In the genomic region with DNA sequence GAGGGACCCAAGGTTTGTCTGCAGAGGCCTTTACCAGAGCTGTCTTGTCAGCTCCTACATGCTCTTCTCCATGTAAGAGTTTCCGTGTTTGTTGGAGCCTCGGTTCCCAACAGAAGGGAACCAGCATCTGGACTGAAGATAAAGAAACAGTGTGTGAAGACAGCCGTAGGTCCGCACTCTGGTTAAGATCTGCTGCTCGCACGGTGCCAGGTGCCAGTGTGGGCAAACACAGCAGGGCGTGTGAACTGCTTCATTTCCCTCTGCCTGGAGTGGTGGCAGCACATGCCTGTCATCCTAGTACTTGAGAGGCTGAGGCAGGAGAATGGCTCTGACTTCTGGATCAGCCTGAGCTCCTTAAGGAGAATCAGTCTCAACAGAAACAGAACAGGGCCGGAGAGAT, we compare ENCODE assay signal across 20 mouse cellular contexts. TPM values are rescaled to one million over a fixed set of nuclear protein-coding genes. Genes with fewer than 3 reads are reported as not detected.
DNase-seq lines count a peak whose midpoint lies in the region; ATAC-seq and TF ChIP-seq lines count a peak whose summit lies in the region.
"Had no signal": no experiment of that assay in that cellular context is flagged by ENCODE, and none has a peak within 500 bp of the region (broad histone marks: within the 10 kb centered on the region; RNA-seq: fewer than 3 reads in every experiment).

No protein-coding gene starts in this region.

- no peaks in the 10 kb centered on the region for H3K27me3 ChIP-seq in midbrain, embryonic 10.5 days (ENCODE audit: low read depth, poor library complexity, severe bottlenecking)
- H3K27me3 ChIP-seq in midbrain, embryonic 11.5 days (ENCODE audit: control insufficient read depth, insufficient read depth, low read length), result no peaks in the 10 kb centered on the region
- peaks cover 7% of the 10 kb centered on the region; the same call in 1 of the 2 replicates for H3K27me3 ChIP-seq in hindbrain, embryonic 10.5 days (ENCODE audit: insufficient read depth, poor library complexity, severe bottlenecking)
- H3K27me3 ChIP-seq in limb, embryonic 12.5 days, result no peaks in the 10 kb centered on the region
- no peaks in the 10 kb centered on the region for H3K27me3 ChIP-seq in neural tube, embryonic 15.5 days (replicated peaks)
- H3K27me3 ChIP-seq: limb, embryonic 15.5 days; lung, embryonic 15.5 days had no signal

- no peak overlapping the region for H3K9ac ChIP-seq in midbrain, embryonic 11.5 days (ENCODE audit: low read length)
- H3K9ac ChIP-seq in limb, embryonic 12.5 days (replicated peaks), result no peak overlapping the region
- H3K9ac ChIP-seq in neural tube, embryonic 15.5 days (replicated peaks), result no peak overlapping the region
- H3K9ac ChIP-seq: limb, embryonic 15.5 days; lung, embryonic 15.5 days had no signal

- DNase-seq in midbrain, embryonic 10.5 days (ENCODE audit: low spot score), result no peak
- DNase-seq in midbrain, embryonic 11.5 days (ENCODE audit: low spot score, missing footprints), result no peak
- DNase-seq in hindbrain, embryonic 10.5 days (ENCODE audit: low spot score), result no peak
- no peak for DNase-seq in layer of hippocampus, adult 9-10 months (ENCODE audit: low spot score)
- DNase-seq in thymus, postnatal 4 days, result no peak
- no peak for DNase-seq in lung, adult 2 months
- DNase-seq: cerebellum, adult 18-20 months; gastrocnemius, postnatal 25 days; heart, postnatal 36 days; kidney, adult 2 months; right cerebral cortex, postnatal 4 days; thymus, adult 18-20 months had no signal

- 93% methylated on average over 8 of the region's 8 CpGs for WGBS in midbrain, embryonic 10.5 days
- 94% methylated on average over 8 of the region's 8 CpGs for WGBS in midbrain, embryonic 11.5 days
- WGBS in hindbrain, embryonic 10.5 days, result 93% methylated on average over 8 of the region's 8 CpGs
- WGBS in limb, embryonic 12.5 days, result 93% methylated on average over 8 of the region's 8 CpGs
- WGBS in neural tube, embryonic 15.5 days, result 80% methylated on average over 8 of the region's 8 CpGs
- 88% methylated on average over 8 of the region's 8 CpGs for WGBS in lung, adult 2 months

- H3K4me2 ChIP-seq in midbrain, embryonic 11.5 days, result no peak overlapping the region
- H3K4me2 ChIP-seq in limb, embryonic 12.5 days, result peak overlapping the region; percentile 8; the same call in 1 of the 2 replicates
- H3K4me2 ChIP-seq in neural tube, embryonic 15.5 days, result peak overlapping the region; percentile 89
- H3K4me2 ChIP-seq: lung, embryonic 15.5 days had no signal

- no peak for ATAC-seq in midbrain, embryonic 11.5 days (ENCODE audit: low FRiP score)
- no peak for ATAC-seq in limb, embryonic 12.5 days (ENCODE audit: insufficient number of reproducible peaks, insufficient read depth, low FRiP score, low TSS enrichment, low read depth)
- no peak for ATAC-seq in neural tube, embryonic 15.5 days (ENCODE audit: low FRiP score)

- peaks cover 46% of the 10 kb centered on the region for H3K4me1 ChIP-seq in midbrain, embryonic 10.5 days
- peaks cover 13% of the 10 kb centered on the region for H3K4me1 ChIP-seq in midbrain, embryonic 11.5 days (ENCODE audit: control insufficient read depth, insufficient read depth, low read length)
- H3K4me1 ChIP-seq in hindbrain, embryonic 10.5 days (replicated peaks), result peaks cover 44% of the 10 kb centered on the region
- H3K4me1 ChIP-seq in limb, embryonic 12.5 days (replicated peaks), result peaks cover 32% of the 10 kb centered on the region
- peaks cover 56% of the 10 kb centered on the region for H3K4me1 ChIP-seq in neural tube, embryonic 15.5 days
- peaks cover 3% of the 10 kb centered on the region; the same call in 1 of the 2 replicates for H3K4me1 ChIP-seq in lung, adult 2 months (ENCODE audit: control insufficient read depth, insufficient read depth, low read length)

- H3K36me3 ChIP-seq in midbrain, embryonic 10.5 days, result peaks cover 55% of the 10 kb centered on the region
- peaks cover 18% of the 10 kb centered on the region for H3K36me3 ChIP-seq in midbrain, embryonic 11.5 days (ENCODE audit: control insufficient read depth, insufficient read depth, low read length)
- H3K36me3 ChIP-seq in hindbrain, embryonic 10.5 days, result peaks cover 54% of the 10 kb centered on the region
- peaks cover 43% of the 10 kb centered on the region for H3K36me3 ChIP-seq in limb, embryonic 12.5 days
- H3K36me3 ChIP-seq in neural tube, embryonic 15.5 days, result peaks cover 21% of the 10 kb centered on the region
- H3K36me3 ChIP-seq: lung, embryonic 15.5 days had no signal

- no peak for TF ChIP-seq CTCF in lung, adult 2 months (IDR thresholded peaks at IDR 0.05; ENCODE audit: insufficient read depth, low read length)

- no peaks in the 10 kb centered on the region for H3K9me3 ChIP-seq in midbrain, embryonic 10.5 days (replicated peaks)
- no peaks in the 10 kb centered on the region for H3K9me3 ChIP-seq in midbrain, embryonic 11.5 days (ENCODE audit: control insufficient read depth, low read length)
- no peaks in the 10 kb centered on the region for H3K9me3 ChIP-seq in hindbrain, embryonic 10.5 days
- no peaks in the 10 kb centered on the region for H3K9me3 ChIP-seq in limb, embryonic 12.5 days
- no peaks in the 10 kb centered on the region for H3K9me3 ChIP-seq in neural tube, embryonic 15.5 days (replicated peaks)
- H3K9me3 ChIP-seq: heart, embryonic 10.5 days; limb, embryonic 15.5 days; lung, embryonic 15.5 days had no signal

- H3K27ac ChIP-seq in midbrain, embryonic 10.5 days (replicated peaks), result no peak overlapping the region
- H3K27ac ChIP-seq in midbrain, embryonic 11.5 days (ENCODE audit: low read depth, low read length), result no peak overlapping the region
- H3K27ac ChIP-seq in hindbrain, embryonic 10.5 days, result no peak overlapping the region
- H3K27ac ChIP-seq in limb, embryonic 12.5 days, result no peak overlapping the region
- no peak overlapping the region; the same call in 1 of the 2 replicates for H3K27ac ChIP-seq in neural tube, embryonic 15.5 days (replicated peaks)
- H3K27ac ChIP-seq: heart, embryonic 10.5 days; limb, embryonic 15.5 days; lung, embryonic 15.5 days had no signal

- peak overlapping the region; percentile 82 for H3K4me3 ChIP-seq in midbrain, embryonic 10.5 days
- no peak overlapping the region for H3K4me3 ChIP-seq in midbrain, embryonic 11.5 days (ENCODE audit: low read depth, low read length)
- peak overlapping the region; percentile 75; the same call in 1 of the 2 replicates for H3K4me3 ChIP-seq in hindbrain, embryonic 10.5 days
- H3K4me3 ChIP-seq in limb, embryonic 12.5 days (replicated peaks), result no peak overlapping the region
- peak overlapping the region; percentile 70 for H3K4me3 ChIP-seq in neural tube, embryonic 15.5 days (replicated peaks)
- H3K4me3 ChIP-seq in lung, adult 2 months (replicated peaks; ENCODE audit: extremely low read depth, low read depth, low read length), result no peak overlapping the region
- H3K4me3 ChIP-seq: limb, embryonic 15.5 days; lung, embryonic 15.5 days had no signal

- TF ChIP-seq POLR2A in lung, adult 2 months (IDR thresholded peaks at IDR 0.05; ENCODE audit: borderline replicate concordance, extremely low read depth, low read depth, low read length), result no peak

RNA-seq across cellular contexts. Expression of a gene that starts 2.4 kb away (rescaled TPM):
- polyA plus RNA-seq in midbrain, embryonic 10.5 days (2016; fragmentation: Nextera tagmentation; extraction: Ambion mirVana), result 8.0 and 13.5 TPM in 2 replicates
- polyA plus RNA-seq in midbrain, embryonic 11.5 days (2014; fragmentation: Nextera tagmentation; extraction: Ambion mirVana), result 11.9 and 12.1 TPM in 2 replicates
- polyA plus RNA-seq in hindbrain, embryonic 10.5 days (2016; fragmentation: Nextera tagmentation; extraction: Ambion mirVana), result 10.0 and 15.1 TPM in 2 replicates
- 15.1 and 15.3 TPM in 2 replicates for polyA plus RNA-seq in limb, embryonic 12.5 days (2016; fragmentation: Nextera tagmentation; extraction: Ambion mirVana)
- polyA plus RNA-seq in neural tube, embryonic 15.5 days (2015; fragmentation: Nextera tagmentation; extraction: Ambion mirVana), result 9.0 and 9.5 TPM in 2 replicates
- polyA plus RNA-seq in lung, adult 2 months (2012; rRNA removed), result 3.6 and 5.0 TPM in 2 replicates
- polyA plus RNA-seq: C2C12 had no signal

RNA-seq across cellular contexts. Expression of a gene that starts 2.6 kb away (rescaled TPM):
- 110 and 169 TPM in 2 replicates for polyA plus RNA-seq in midbrain, embryonic 10.5 days (2016; fragmentation: Nextera tagmentation; extraction: Ambion mirVana)
- polyA plus RNA-seq in midbrain, embryonic 11.5 days (2014; fragmentation: Nextera tagmentation; extraction: Ambion mirVana), result 112 and 117 TPM in 2 replicates
- 122 and 205 TPM in 2 replicates for polyA plus RNA-seq in hindbrain, embryonic 10.5 days (2016; fragmentation: Nextera tagmentation; extraction: Ambion mirVana)
- polyA plus RNA-seq in limb, embryonic 12.5 days (2016; fragmentation: Nextera tagmentation; extraction: Ambion mirVana), result 157 and 162 TPM in 2 replicates
- polyA plus RNA-seq in neural tube, embryonic 15.5 days (2015; fragmentation: Nextera tagmentation; extraction: Ambion mirVana), result 316 and 385 TPM in 2 replicates
- 8.4 and 8.9 TPM in 2 replicates for polyA plus RNA-seq in lung, adult 2 months (2012; rRNA removed)

RNA-seq across cellular contexts. Expression of a gene that starts 14.2 kb away (rescaled TPM):
- 0.16 and 0.46 TPM in 2 replicates for polyA plus RNA-seq in midbrain, embryonic 10.5 days (2016; fragmentation: Nextera tagmentation; extraction: Ambion mirVana)
- polyA plus RNA-seq in midbrain, embryonic 11.5 days (2014; fragmentation: Nextera tagmentation; extraction: Ambion mirVana), result 0.18 TPM in 1 of 2 replicates, not detected in the other
- polyA plus RNA-seq in hindbrain, embryonic 10.5 days (2016; fragmentation: Nextera tagmentation; extraction: Ambion mirVana), result not detected in 2 replicates
- not detected in 2 replicates for polyA plus RNA-seq in limb, embryonic 12.5 days (2016; fragmentation: Nextera tagmentation; extraction: Ambion mirVana)
- 0.31 and 0.50 TPM in 2 replicates for polyA plus RNA-seq in neural tube, embryonic 15.5 days (2015; fragmentation: Nextera tagmentation; extraction: Ambion mirVana)
- 0.11 and 0.85 TPM in 2 replicates for polyA plus RNA-seq in lung, adult 2 months (2012; rRNA removed)
- polyA plus RNA-seq: C2C12; kidney, adult 2 months; large intestine, adult 2 months had no signal

RNA-seq across cellular contexts. Expression of a gene that starts 17.6 kb away (rescaled TPM):
- 296 and 334 TPM in 2 replicates for polyA plus RNA-seq in midbrain, embryonic 10.5 days (2016; fragmentation: Nextera tagmentation; extraction: Ambion mirVana)
- 147 and 176 TPM in 2 replicates for polyA plus RNA-seq in midbrain, embryonic 11.5 days (2014; fragmentation: Nextera tagmentation; extraction: Ambion mirVana)
- polyA plus RNA-seq in hindbrain, embryonic 10.5 days (2016; fragmentation: Nextera tagmentation; extraction: Ambion mirVana), result 288 and 338 TPM in 2 replicates
- 373 and 403 TPM in 2 replicates for polyA plus RNA-seq in limb, embryonic 12.5 days (2016; fragmentation: Nextera tagmentation; extraction: Ambion mirVana)
- 55.8 and 121 TPM in 2 replicates for polyA plus RNA-seq in neural tube, embryonic 15.5 days (2015; fragmentation: Nextera tagmentation; extraction: Ambion mirVana)
- polyA plus RNA-seq in lung, adult 2 months (2012; rRNA removed), result 224 and 265 TPM in 2 replicates

RNA-seq across cellular contexts. Expression of a gene that starts 18.8 kb away (rescaled TPM):
- not detected in 2 replicates for polyA plus RNA-seq in midbrain, embryonic 10.5 days (2016; fragmentation: Nextera tagmentation; extraction: Ambion mirVana)
- not detected in 2 replicates for polyA plus RNA-seq in midbrain, embryonic 11.5 days (2014; fragmentation: Nextera tagmentation; extraction: Ambion mirVana)
- polyA plus RNA-seq in hindbrain, embryonic 10.5 days (2016; fragmentation: Nextera tagmentation; extraction: Ambion mirVana), result not detected in 2 replicates
- not detected in 2 replicates for polyA plus RNA-seq in limb, embryonic 12.5 days (2016; fragmentation: Nextera tagmentation; extraction: Ambion mirVana)
- not detected in 2 replicates for polyA plus RNA-seq in neural tube, embryonic 15.5 days (2015; fragmentation: Nextera tagmentation; extraction: Ambion mirVana)
- polyA plus RNA-seq in lung, adult 2 months (2012; rRNA removed), result 297 and 1,797 TPM in 2 replicates
- polyA plus RNA-seq: C2C12; embryonic facial prominence, embryonic 14.5 days; heart, embryonic 10.5 days; limb, embryonic 15.5 days; lung, embryonic 15.5 days had no signal

Comparison
In these comparisons a context has a peak if more than half of its experiments do, and no peak if none do; other contexts are left out.
1. H3K4me3 ChIP-seq: peak in midbrain, embryonic 10.5 days (single experiment), hindbrain, embryonic 10.5 days (single experiment) and neural tube, embryonic 15.5 days (single experiment); none in midbrain, embryonic 11.5 days (single experiment), limb, embryonic 12.5 days (single experiment) and lung, adult 2 months (single experiment).
2. RNA of a gene that starts 2.6 kb away (polyA plus RNA-seq): 316 to 385 TPM in neural tube, embryonic 15.5 days, 122 to 205 TPM in hindbrain, embryonic 10.5 days, 157 to 162 TPM in limb, embryonic 12.5 days, 112 to 117 TPM in midbrain, embryonic 11.5 days and 110 to 169 TPM in midbrain, embryonic 10.5 days; 8.4 to 8.9 TPM in lung, adult 2 months; every median in the first group is over 10 times any median in the second.